Mouse (Mus musculus): ENCODE measurements at regions not wholly inside any gene's neighbourhood (a gene's known extent, or its start where the extent isn't known, plus 50 kb on each side); places are given as distances from the start of the nearest gene placed in this dataset.

DNA sequence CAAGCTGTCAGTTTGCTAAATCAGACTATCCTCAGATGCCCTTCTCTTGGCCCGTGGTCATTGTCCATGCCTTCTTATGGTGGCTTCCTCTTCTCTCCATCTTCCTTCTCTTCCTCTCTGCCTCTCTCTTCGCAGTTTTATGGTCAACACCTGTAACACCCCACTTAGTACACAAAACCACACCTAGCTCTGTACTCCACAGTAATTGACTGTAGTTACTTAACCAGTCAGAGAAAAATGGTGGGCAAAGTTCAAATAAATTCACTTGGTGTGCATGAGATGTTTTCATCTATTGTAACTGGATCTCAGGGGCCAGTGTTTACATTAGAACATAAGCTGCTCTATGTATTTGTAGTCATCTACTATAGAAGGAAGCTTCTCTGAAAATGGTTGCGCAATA, 807.8 kb upstream of the Cadm2 start:
- DNase-seq (ENCODE audit: low read depth, low spot score): no peak

DNA sequence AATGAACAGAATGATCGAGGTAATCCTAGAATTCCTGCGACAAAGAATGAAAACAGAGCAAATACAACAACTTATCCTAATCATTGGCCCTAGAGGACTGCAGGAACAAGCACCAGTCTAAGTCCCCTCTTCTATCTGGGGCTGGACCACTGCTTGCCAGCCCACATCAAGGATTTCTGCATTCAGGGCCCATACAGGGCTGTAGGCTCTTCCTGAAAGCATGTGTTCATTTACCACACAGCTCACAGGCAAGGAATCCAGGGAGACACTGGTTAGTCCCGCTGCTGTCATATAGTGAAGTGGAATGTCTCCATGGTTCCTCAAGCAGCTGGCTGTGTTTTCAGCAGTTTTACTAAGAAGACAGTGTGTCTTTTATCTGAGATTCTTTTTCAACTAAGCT, 806.8 kb upstream of the Cadm2 start:
- no peak for DNase-seq (ENCODE audit: low read depth, low spot score)

DNA sequence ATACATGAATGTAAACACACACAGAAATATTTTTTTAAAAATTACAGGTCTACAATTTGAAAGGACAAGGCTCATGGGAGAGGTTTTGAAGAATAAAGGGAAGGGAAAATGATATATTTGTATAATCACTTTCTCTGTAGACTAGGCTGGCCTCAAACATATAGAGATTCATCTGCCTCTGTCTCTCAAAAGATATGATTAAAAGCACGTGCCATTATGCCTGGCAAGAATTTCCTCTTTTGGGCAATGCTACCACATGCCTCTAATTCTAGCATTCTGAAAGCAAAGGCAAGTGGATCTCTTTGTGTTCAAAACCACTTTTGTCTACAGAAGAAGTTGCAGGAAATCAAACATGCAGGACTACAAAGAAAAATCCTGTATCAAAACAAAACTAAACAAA, 804.6 kb upstream of the Cadm2 start:
- no peak for DNase-seq (ENCODE audit: low read depth, low spot score)

DNA sequence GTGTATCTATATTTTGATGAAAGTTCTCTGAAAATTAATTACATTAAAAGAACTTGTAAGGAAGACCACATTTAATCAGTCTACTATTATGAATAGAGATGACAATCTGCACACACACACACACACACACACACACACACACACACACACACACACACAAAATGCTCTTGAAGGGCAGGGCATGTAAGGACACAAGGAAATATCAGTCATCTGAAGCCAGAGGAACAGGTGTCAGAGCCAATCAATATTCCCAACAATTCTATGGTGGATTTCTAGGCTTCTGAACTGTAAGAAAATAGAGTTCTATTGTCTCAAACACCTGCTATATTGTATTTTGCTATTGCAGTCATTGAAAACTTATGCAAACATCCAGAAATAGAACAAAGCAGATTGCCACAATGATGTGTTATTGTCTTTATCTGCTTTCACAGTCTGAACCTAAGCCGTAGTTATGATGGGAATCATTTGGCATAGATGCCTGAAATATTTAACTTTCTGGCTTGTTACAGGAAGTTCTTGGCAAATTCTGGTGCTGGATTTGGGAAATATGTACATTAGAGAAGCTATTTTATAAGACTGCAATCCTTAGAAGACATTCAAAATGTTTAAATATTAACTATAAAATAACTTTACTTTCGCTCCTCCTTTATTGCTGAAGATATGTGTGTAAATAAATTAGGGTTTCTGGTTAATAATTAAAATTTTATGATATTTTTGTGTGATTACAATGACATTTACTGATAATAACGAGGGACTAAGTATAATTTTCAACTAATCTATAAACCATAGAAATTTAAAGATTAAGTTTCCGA, 781.4 kb upstream of the Cadm2 start:
- DNase-seq (ENCODE audit: low read depth, low spot score): peak; percentile 20

DNA sequence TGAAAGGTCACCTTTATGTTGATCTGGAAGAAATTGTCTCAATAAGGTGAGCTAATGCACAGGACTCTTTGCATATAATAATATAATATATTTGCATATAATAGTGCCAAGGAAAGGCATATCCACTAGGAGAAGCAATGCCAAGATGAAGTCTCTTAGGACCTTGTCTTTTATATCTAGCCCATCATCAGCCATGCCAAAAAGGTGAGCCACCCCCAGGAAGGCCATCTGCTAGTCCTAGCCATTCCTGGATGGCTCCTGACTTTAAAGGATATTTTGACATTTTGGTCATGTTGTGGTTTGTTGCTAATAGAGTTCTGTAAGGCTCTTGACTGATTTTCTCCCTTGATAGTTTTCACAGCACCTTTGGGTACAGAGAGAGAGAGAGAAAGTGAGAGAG, 779.9 kb upstream of the Cadm2 start:
- DNase-seq (ENCODE audit: low read depth, low spot score): peak; percentile 34

DNA sequence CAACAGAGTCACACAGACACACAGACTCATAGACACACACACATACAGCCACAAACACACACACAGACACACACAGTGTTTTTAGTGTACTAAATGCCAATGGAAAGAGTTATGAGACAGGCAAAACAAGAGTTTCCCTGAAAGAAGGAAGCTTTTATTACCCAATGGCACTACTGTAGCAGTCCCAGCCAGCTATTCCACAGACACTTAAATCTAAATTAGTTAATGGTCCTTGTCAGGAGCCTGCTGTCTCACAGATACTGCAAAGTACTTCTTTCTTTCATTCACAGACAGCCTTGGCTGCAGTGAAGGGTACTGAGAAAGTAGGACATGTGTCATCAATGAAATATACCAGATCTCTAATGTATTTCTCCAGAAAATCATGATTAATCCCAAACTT, 730.4 kb upstream of the Cadm2 start:
- peak; percentile 1 for DNase-seq (ENCODE audit: low read depth, low spot score)

DNA sequence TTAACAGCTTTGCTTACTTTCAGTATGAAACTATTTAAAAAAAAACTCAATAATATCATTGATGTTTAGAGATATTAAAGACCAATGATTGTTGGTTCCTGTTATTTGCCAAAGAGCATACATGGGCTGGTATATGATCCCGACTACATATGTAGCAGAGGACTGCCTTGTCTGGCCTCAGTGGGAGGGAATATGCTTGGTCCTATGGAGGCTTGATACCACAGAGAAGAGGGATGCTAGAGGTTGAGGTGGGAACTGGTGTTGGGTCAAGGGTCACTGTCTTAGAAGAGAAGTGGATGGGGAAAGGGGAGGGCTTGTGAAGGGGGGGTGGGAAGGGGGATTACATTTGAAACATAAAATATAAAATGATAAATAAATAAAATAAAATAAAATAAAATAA, 718.3 kb upstream of the Cadm2 start:
- no peak for DNase-seq (ENCODE audit: low read depth, low spot score)
